Mouse (Mus musculus) stomach, embryonic 14.5 days (tissue): ENCODE data around the gene Zdhhc5. TPM values are rescaled to one million over a fixed set of nuclear protein-coding genes. Genes with fewer than 3 reads are reported as not detected.
A peak's percentile ranks its signal among the peaks of the same experiment; 100 is the strongest.

Experiments
- ATAC-seq: fragments of 200-750 bp; cut with Nextera tagmentation; 2 replicates; pipeline ENCODE4 v1.8.0; 2017; ENCODE audit warnings: low read depth, moderate TSS enrichment; ENCODE audit not compliant: insufficient number of reproducible peaks, insufficient read depth, low FRiP score
- H3K27ac ChIP-seq: fragments of 300-500 bp; sonication (generic); 2 replicates; pipeline ENCODE4 v1.5.1; 2014; ENCODE audit warnings: mild to moderate bottlenecking, low read length, moderate library complexity, mixed read lengths
- H3K27me3 ChIP-seq: fragments of 300-500 bp; sonication (generic); 2 replicates; pipeline ENCODE4 v1.6.1; 2014; ENCODE audit warnings: low read length, control low read depth, mixed read lengths; ENCODE audit not compliant: control insufficient read depth, insufficient read depth
- H3K36me3 ChIP-seq: fragments of 300-500 bp; sonication (generic); 2 replicates; pipeline ENCODE4 v1.6.1; 2014; ENCODE audit warnings: mild to moderate bottlenecking, control low read depth, low read length, moderate library complexity, mixed read lengths; ENCODE audit not compliant: control insufficient read depth, insufficient read depth
- H3K4me1 ChIP-seq: fragments of 300-500 bp; sonication (generic); 2 replicates; pipeline ENCODE4 v1.6.1; 2014; ENCODE audit warnings: low read length, control low read depth, mixed read lengths; ENCODE audit not compliant: control insufficient read depth, insufficient read depth
- H3K4me2 ChIP-seq: fragments of 300-500 bp; sonication (generic); replicated peaks from 2 replicates; pipeline ENCODE4 v1.6.1; 2014; ENCODE audit warnings: low read depth, low read length, control low read depth
- H3K4me3 ChIP-seq: fragments of 300-500 bp; sonication (generic); 2 replicates; pipeline ENCODE4 v1.5.1; 2014; ENCODE audit warnings: low read depth, low read length, control low read depth
- H3K9ac ChIP-seq: fragments of 300-500 bp; sonication (generic); replicated peaks from 2 replicates; pipeline ENCODE4 v1.6.1; 2014; ENCODE audit warnings: low read depth, mild to moderate bottlenecking, control low read depth, low read length, moderate library complexity, mixed read lengths
- H3K9me3 ChIP-seq: fragments of 300-500 bp; sonication (generic); 2 replicates; pipeline ENCODE4 v1.6.1; 2016; ENCODE audit warnings: low read depth, low read length, control low read depth; ENCODE audit not compliant: control insufficient read depth
- WGBS: fragments of 180-500 bp; shearing (Covaris S2); extraction: QIAGEN DNeasy Blood & Tissue Kit; methylation state at CpG from one replicate; pipeline ENCODE4 v1.1.7; 2014; 5-methylcytosine and 5-hydroxymethylcytosine counted together
- polyA plus RNA-seq: library from polyadenylated mRNA; unstranded; fragments of >200 nt; fragmentation: Nextera tagmentation; extraction: Ambion mirVana; gene quantifications from 2 replicates; pipeline ENCODE4 v1.2.1, GENCODE M21; 2014

Zdhhc5 gene
- polyA plus RNA-seq, 1 experiment from 2014 or later, result 35.9 TPM

DNA sequence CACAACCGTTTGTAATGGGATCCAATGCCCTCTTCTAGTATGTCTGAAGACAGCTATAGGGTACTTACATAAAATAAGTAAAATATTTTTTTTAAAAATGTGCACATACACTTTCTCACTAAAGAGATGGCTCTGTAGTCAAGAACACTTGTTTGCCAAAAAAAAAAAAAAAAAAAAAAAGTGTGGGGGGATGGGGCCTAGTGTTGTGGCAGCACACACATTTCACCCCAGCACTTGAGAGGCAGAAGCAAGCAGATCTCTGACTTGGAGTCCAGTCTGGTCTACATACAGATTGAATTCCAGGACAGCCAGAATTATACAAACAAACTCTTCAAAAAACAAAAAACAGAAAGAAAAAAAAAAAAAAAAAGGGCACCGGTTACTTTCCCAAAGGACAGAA lies 5.7 kb upstream of the Zdhhc5 start:
- ATAC-seq, result no peak
- Histone ChIP-seq H3K27me3 (no peaks in the 10 kb centered on the region), H3K4me1 (no peaks in the 10 kb centered on the region; the same call in 1 of the 2 replicates), H3K36me3 (peaks cover 15% of the 10 kb centered on the region; the same call in 1 of the 2 replicates), H3K9ac (no peak overlapping the region), H3K4me2 (no peak overlapping the region), H3K27ac (no peak overlapping the region), H3K4me3 (no peak overlapping the region), H3K9me3 (no peaks in the 10 kb centered on the region)
- WGBS, result 96% methylated on average over 2 of the region's 2 CpGs

DNA sequence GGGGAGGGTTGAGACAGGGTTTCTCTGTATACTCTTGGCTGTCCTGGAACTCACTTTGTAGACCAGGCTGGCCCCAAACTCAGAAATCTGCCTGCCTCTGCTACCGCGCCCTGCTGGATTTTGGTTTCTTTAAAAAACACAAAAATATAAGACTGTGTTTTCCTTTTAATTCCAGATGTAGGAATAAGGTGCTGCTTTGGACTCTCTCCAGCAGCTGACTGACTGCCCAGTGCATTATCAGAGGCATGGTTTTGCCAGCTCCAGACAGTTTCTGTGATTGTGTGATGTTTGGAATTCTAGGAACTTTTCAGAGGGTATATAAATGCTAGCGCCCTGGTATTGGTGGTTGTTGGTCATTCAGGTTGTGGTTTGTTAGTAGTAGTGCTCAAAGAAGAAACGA lies 2.4 kb upstream of the Zdhhc5 start:
- Histone ChIP-seq H3K36me3 (peaks cover 5% of the 10 kb centered on the region; the same call in 1 of the 2 replicates), H3K9me3 (no peaks in the 10 kb centered on the region), H3K4me2 (no peak overlapping the region), H3K4me3 (no peak overlapping the region), H3K27me3 (no peaks in the 10 kb centered on the region), H3K9ac (no peak overlapping the region), H3K4me1 (peaks cover 11% of the 10 kb centered on the region), H3K27ac (no peak overlapping the region)
- no peak for ATAC-seq
- WGBS, result 94% methylated on average over 4 of the region's 4 CpGs

DNA sequence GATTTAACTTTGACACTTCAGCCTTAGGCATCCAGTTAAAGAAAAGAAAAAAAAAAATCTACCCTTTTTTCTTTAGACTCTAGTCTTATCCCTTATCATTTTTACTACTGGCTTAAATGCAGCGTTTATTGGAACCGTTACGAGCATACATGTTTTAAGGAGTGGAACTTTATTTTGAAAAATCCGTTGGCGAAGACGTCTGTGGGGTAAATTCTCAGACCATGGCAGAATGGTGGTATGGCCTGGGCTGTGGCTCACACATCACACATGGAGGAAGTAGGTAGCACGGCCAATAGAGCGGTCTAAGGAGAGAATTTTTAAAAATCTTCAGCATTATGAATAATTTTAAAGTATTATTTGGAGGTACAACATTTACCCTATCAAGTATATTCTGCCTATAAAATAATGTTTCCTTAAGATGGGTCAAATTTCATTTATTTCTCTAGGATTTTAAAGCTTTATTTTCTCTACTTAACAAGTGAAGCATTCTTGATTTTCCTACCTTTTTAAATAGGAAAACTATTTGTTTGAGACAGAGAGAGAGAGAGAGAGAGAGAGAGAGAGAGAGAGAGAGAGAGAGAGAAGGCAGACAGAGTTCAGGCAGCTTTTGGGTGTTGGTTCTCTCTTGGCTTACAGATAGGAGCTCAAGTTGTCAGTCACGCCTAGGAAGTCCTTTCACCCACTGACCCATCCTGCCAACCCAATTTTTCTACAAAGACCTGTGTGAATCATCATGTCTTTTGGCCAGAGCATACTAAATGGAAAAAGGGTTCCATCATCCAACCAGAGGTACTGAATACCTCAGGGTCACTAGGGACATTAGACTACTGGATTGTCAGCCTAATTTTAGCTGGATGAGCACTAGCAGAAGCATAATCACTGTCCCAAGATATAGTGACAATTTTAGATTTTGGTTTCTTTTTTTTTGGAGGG lies 1.7 kb upstream of the Zdhhc5 start:
- H3K4me1 ChIP-seq, result peaks cover 11% of the 10 kb centered on the region
- peak overlapping the region; percentile 73; the same call in 1 of the 2 replicates for H3K9ac ChIP-seq
- peak overlapping the region; percentile 75 for H3K4me3 ChIP-seq
- no peak for ATAC-seq
- peak overlapping the region; percentile 90 for H3K27ac ChIP-seq
- no peaks in the 10 kb centered on the region for H3K27me3 ChIP-seq
- no peaks in the 10 kb centered on the region for H3K9me3 ChIP-seq
- H3K36me3 ChIP-seq, result peaks cover 3% of the 10 kb centered on the region; the same call in 1 of the 2 replicates
- WGBS, result 32% methylated on average over 9 of the region's 9 CpGs
- H3K4me2 ChIP-seq, result peak overlapping the region; percentile 86

DNA sequence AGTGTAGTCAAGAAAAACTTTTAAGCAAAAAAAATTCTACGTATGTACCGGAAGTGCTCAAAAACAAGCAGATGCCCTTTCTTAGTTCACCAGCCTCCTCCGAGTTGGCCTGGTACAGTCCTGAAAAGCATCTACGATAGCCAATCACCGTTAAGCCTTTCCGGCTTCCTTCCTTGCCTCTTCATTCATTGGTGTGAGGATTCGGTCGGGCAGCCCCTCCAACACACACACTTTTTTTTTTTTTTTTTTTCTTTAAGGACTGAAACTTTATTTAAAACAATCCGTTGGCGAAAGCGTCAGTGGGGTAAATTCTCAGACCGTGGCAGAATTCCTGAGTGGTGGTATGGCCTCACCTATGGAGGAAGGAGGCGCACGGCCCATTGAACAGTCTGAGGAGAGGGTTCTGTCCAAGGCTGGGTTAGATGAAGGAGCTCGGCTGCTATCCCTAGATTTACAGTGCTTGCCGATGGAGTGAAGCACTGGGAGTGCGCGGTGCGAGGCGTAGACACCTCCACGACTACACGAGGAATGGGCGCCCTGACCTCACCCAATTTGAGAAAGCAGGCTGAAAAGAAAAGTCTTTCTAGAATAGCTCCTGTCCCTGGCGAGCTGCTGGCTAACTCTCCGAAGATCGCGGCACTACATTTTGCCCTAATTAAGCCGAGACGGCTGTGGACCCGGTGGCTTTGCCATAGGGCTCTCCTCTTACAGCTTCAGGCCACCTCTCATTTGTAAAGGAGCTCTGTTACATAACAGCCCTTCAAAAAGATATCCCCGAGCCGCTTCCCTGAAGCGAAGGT lies 782 bp upstream of the Zdhhc5 start:
- peak; percentile 95 for ATAC-seq
- Histone ChIP-seq H3K9ac (peak overlapping the region; percentile 73), H3K27me3 (no peaks in the 10 kb centered on the region), H3K36me3 (peaks cover 3% of the 10 kb centered on the region; the same call in 1 of the 2 replicates), H3K4me2 (peak overlapping the region; percentile 86), H3K4me1 (peaks cover 11% of the 10 kb centered on the region), H3K9me3 (no peaks in the 10 kb centered on the region), H3K4me3 (peak overlapping the region; percentile 75), H3K27ac (peak overlapping the region; percentile 90)
- WGBS, result under 1% methylated on average over 33 of the region's 33 CpGs

DNA sequence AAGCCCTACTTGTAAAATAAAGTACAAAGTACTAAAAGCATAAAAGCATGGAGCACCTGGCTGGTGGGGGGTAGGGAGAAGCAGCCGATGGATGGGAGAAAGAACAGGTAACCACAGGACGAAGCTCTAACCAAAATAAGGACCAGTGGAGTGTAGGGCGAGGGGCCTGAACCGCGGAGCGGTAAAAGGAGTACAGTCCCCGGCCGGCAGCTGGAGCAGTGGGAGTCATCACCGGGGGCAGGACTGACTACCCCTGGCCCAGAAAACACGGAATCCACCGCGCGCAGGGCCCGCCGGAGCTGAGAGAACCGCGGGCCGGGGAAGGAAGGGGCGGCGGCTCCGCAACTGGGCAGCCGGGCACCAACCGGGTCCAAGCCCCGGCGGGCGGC lies 564 bp downstream of the Zdhhc5 start:
- under 1% methylated on average over 18 of the region's 26 CpGs for WGBS
- H3K9ac ChIP-seq, result peak overlapping the region; percentile 85
- no peak for ATAC-seq
- peak overlapping the region; percentile 90 for H3K27ac ChIP-seq
- H3K4me2 ChIP-seq, result peak overlapping the region; percentile 72
- H3K27me3 ChIP-seq, result no peaks in the 10 kb centered on the region
- peaks cover 11% of the 10 kb centered on the region for H3K4me1 ChIP-seq
- H3K4me3 ChIP-seq, result peak overlapping the region; percentile 75
- H3K36me3 ChIP-seq, result peaks cover 15% of the 10 kb centered on the region; the same call in 1 of the 2 replicates
- no peaks in the 10 kb centered on the region for H3K9me3 ChIP-seq

DNA sequence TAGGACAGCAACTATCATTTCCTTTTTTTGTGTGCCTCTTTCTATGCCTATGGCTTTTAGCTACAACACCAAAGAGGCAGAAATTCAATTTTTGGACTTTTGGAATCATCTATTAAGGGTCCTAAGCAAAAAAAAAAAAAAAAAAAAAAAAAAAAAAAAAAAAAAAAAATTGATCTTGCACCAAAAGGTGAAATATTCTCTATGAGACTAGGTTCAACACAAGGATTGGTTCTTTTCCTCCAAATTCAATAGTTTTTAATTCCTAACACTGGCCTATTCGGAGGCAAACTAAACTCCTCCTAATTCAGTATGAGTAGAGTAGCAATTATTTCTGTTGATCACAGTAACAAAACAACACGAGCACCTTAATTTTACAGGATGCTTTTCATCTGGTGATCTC lies 3.1 kb downstream of the Zdhhc5 start:
- ATAC-seq, result no peak
- Histone ChIP-seq H3K4me1 (peaks cover 15% of the 10 kb centered on the region), H3K36me3 (peaks cover 30% of the 10 kb centered on the region), H3K4me3 (no peak overlapping the region), H3K27ac (no peak overlapping the region), H3K27me3 (no peaks in the 10 kb centered on the region), H3K9ac (no peak overlapping the region), H3K9me3 (no peaks in the 10 kb centered on the region), H3K4me2 (no peak overlapping the region)
- WGBS, result 87% methylated on average over 2 of the region's 2 CpGs

DNA sequence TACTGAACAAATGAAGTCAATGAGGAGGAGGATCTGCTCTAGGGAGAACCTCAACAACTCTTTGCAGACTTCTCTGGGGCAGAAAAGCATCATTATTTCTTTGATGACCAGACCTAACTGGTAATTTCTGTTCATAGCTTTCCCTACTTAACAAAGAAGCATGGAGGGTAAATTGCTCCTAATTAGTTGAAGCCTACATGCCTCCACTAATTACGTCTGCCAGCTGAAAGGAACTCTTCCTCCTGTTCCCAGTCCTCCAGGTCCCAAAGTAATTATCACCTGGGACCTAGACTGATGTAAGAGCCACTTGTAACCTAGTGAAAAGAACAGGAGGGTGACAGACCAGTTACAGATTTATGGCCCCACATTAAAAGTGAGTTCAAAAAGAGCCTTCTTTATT lies 7.5 kb downstream of the Zdhhc5 start:
- no peak for ATAC-seq
- no peaks in the 10 kb centered on the region for H3K9me3 ChIP-seq
- H3K4me3 ChIP-seq, result no peak overlapping the region
- H3K9ac ChIP-seq, result no peak overlapping the region
- no peak overlapping the region for H3K27ac ChIP-seq
- no peaks in the 10 kb centered on the region for H3K27me3 ChIP-seq
- no peak overlapping the region for H3K4me2 ChIP-seq
- H3K4me1 ChIP-seq, result 0 out of 2 replicates have a peak, but pooled peaks cover 4% of the 10 kb centered on the region
- H3K36me3 ChIP-seq, result peaks cover 41% of the 10 kb centered on the region
- WGBS, result 80% methylated on average over 1 of the region's 1 CpGs

DNA sequence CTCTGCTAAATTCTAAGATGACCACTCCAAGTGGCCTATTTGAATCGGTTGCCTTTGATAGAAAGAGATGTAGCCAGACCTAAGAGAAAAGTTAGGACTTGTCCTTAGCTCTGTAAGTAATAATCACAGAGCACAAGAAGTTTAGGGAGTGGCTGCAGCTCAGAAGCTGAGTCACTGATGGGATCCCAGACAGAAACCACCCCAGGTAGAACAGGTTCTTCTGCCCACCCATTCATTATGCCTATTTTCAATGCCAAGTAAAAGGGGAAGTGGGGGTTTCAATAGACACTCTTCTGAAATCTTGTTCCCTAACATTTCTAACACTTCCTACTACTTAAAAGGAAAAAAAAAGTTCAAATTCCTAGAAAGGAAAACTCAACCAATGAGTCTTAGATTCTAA lies 9.7 kb downstream of the Zdhhc5 start:
- peak overlapping the region; percentile 63; the same call in 1 of the 2 replicates for H3K27ac ChIP-seq
- WGBS, result 73% methylated on average over 1 of the region's 1 CpGs

More for the DNA sequence above, 9.7 kb downstream of the Zdhhc5 start:
- H3K9me3 ChIP-seq, result no peaks in the 10 kb centered on the region
- H3K9ac ChIP-seq, result no peak overlapping the region
- peaks cover 40% of the 10 kb centered on the region for H3K36me3 ChIP-seq
- H3K27me3 ChIP-seq, result no peaks in the 10 kb centered on the region
- ATAC-seq, result 0 out of 2 replicates have a peak, but pooled peaks have one; percentile 23
- H3K4me3 ChIP-seq, result no peak overlapping the region
- H3K4me1 ChIP-seq, result 0 out of 2 replicates have a peak, but pooled peaks cover 4% of the 10 kb centered on the region
- no peak overlapping the region for H3K4me2 ChIP-seq
